Mouse (Mus musculus): ENCODE measurements around the gene Abt1. TPM values are rescaled to one million over a fixed set of nuclear protein-coding genes. Genes with fewer than 3 reads are reported as not detected.

The Abt1 gene
- polyA plus RNA-seq, 1 experiment: 7.6 TPM

- peak; percentile 95 to 97 for DNase-seq (ENCODE audit: extremely low spot score in 1 of 2, low spot score in 1 of 2)
Measured at GRCm38 (mm10) chr13:23368583-23369420, 54.9 kb downstream of the Abt1 start, which contains the start of gene Zfp322a. TSS of gene Zfp322a (minus strand) at chr13:23369208.

Other genes starting within 250 kb of the Abt1 start
- gene Vmn1r220, start 235.9 kb downstream of the Abt1 start, polyA plus RNA-seq (2012; rRNA removed): not detected in 2 replicates
- gene Vmn1r221, start 209.7 kb downstream of the Abt1 start, polyA plus RNA-seq (2012; rRNA removed): not detected in 2 replicates
- gene Vmn1r222, start 187.9 kb downstream of the Abt1 start, polyA plus RNA-seq (2012; rRNA removed): not detected in 2 replicates
- not detected in 2 replicates for gene Vmn1r223, start 176.7 kb downstream of the Abt1 start, polyA plus RNA-seq (2012; rRNA removed)
- 16.4 and 18.5 TPM in 2 replicates for gene Zfp322a, start 54.7 kb downstream of the Abt1 start, polyA plus RNA-seq (2012; rRNA removed)
- 0.06 and 0.13 TPM in 2 replicates for gene Btn1a1, start 42.0 kb upstream of the Abt1 start, polyA plus RNA-seq (2012; rRNA removed)
- 0.38 and 0.46 TPM in 2 replicates for gene Btn2a2, start 65.0 kb upstream of the Abt1 start, polyA plus RNA-seq (2012; rRNA removed)
- gene Hist1h4h, start 107.2 kb upstream of the Abt1 start, polyA plus RNA-seq (2012; rRNA removed): 26.6 and 33.5 TPM in 2 replicates
- 3.9 and 9.2 TPM in 2 replicates for gene Hist1h2af, start 110.0 kb upstream of the Abt1 start, polyA plus RNA-seq (2012; rRNA removed)
- 0.46 and 0.82 TPM in 2 replicates for gene Hist1h3g, start 111.6 kb upstream of the Abt1 start, polyA plus RNA-seq (2012; rRNA removed)
- 0.15 and 0.44 TPM in 2 replicates for gene Hist1h2bh, start 119.5 kb upstream of the Abt1 start, polyA plus RNA-seq (2012; rRNA removed)
- gene Hist1h3f, start 120.2 kb upstream of the Abt1 start, polyA plus RNA-seq (2012; rRNA removed): 0.22 and 0.59 TPM in 2 replicates
- 2.8 and 3.7 TPM in 2 replicates for gene Hist1h4f, start 127.8 kb upstream of the Abt1 start, polyA plus RNA-seq (2012; rRNA removed)
- 0.14 and 0.19 TPM in 2 replicates for gene Hist1h1d, start 129.4 kb upstream of the Abt1 start, polyA plus RNA-seq (2012; rRNA removed)
- gene Hist1h3e, start 138.5 kb upstream of the Abt1 start, polyA plus RNA-seq (2012; rRNA removed): 2.2 and 3.3 TPM in 2 replicates
- 0.56 and 1.7 TPM in 2 replicates for gene Hist1h2ae, start 147.4 kb upstream of the Abt1 start, polyA plus RNA-seq (2012; rRNA removed)
- gene Hist1h2bg, start 147.5 kb upstream of the Abt1 start, polyA plus RNA-seq (2012; rRNA removed): 9.7 and 10.4 TPM in 2 replicates
- 0.80 and 1.6 TPM in 2 replicates for gene Hist1h2bf, start 150.3 kb upstream of the Abt1 start, polyA plus RNA-seq (2012; rRNA removed)
- gene Hist1h2ad, start 150.5 kb upstream of the Abt1 start, polyA plus RNA-seq (2012; rRNA removed): 1.6 and 1.9 TPM in 2 replicates
- gene Hist1h3d, start 151.9 kb upstream of the Abt1 start, polyA plus RNA-seq (2012; rRNA removed): 2.8 and 3.4 TPM in 2 replicates
- gene Hist1h4d, start 157.7 kb upstream of the Abt1 start, polyA plus RNA-seq (2012; rRNA removed): 3.4 and 4.3 TPM in 2 replicates
- 4.3 and 4.7 TPM in 2 replicates for gene Hist1h2be, start 197.3 kb upstream of the Abt1 start, polyA plus RNA-seq (2012; rRNA removed)
- gene Hist1h1e, start 198.7 kb upstream of the Abt1 start, polyA plus RNA-seq (2012; rRNA removed): 2.8 and 3.3 TPM in 2 replicates

Data from frontal cortex, adult 2 months (tissue).